Mouse (Mus musculus) adipocyte (in vitro differentiated cells): ENCODE data around the gene Vmn1r62.
"Not testable (repeated sequence)": the region's sequence is repeated elsewhere in the genome, so short reads cannot be mapped to it uniquely, and the experiment has no call there.

Experiments used
- DNase-seq: peaks from one replicate; pipeline ENCODE4 v3.0.0-alpha.2; 2016; ENCODE audit warnings: low spot score

The Vmn1r62 gene

GRCm38 (mm10) chr7:5673331-5673730 is at the start of gene Vmn1r62:
Vmn1r62 (plus strand) TSS chr7:5673631.
- not testable (repeated sequence) for DNase-seq
